In genomic region chr4:77083165-77083564, GRCm38 (mm10) we compare ENCODE assay signal across 8 mouse cellular contexts.
DNase-seq lines count a peak whose midpoint lies in the region; ATAC-seq and TF ChIP-seq lines count a peak whose summit lies in the region.

No protein-coding gene starts in this region.

- no peak overlapping the region for H3K9ac ChIP-seq in midbrain, postnatal 0 days (replicated peaks; ENCODE audit: low read length, poor library complexity, severe bottlenecking)

- no peaks in the 10 kb centered on the region for H3K9me3 ChIP-seq in E14TG2a.4 (ENCODE audit: low read length)
- no peaks in the 10 kb centered on the region for H3K9me3 ChIP-seq in midbrain, postnatal 0 days (ENCODE audit: low read length)

- no peak overlapping the region for H3K4me3 ChIP-seq in E14TG2a.4 (replicated peaks; ENCODE audit: low read length)
- no peak overlapping the region for H3K4me3 ChIP-seq in cerebellum, adult 2 months (replicated peaks; ENCODE audit: insufficient read depth, low read depth, low read length)
- no peak overlapping the region for H3K4me3 ChIP-seq in midbrain, postnatal 0 days (ENCODE audit: low read depth, low read length)

- WGBS in cerebellum, adult 2 months = 56% methylated on average over 3 of the region's 3 CpGs
- WGBS in midbrain, postnatal 0 days = 63% methylated on average over 3 of the region's 3 CpGs

- no peak overlapping the region for H3K27ac ChIP-seq in cerebellum, adult 2 months (ENCODE audit: insufficient read depth, low read length)
- H3K27ac ChIP-seq in midbrain, postnatal 0 days (ENCODE audit: low read depth, low read length) = no peak overlapping the region

- no peak for TF ChIP-seq POLR2A in cerebellum, adult 2 months (IDR thresholded peaks at IDR 0.05; ENCODE audit: borderline replicate concordance, insufficient read depth, low read length)

- TF ChIP-seq CTCF in E14TG2a.4 (conservative IDR thresholded peaks at IDR 0.05; ENCODE audit: low read length) = peak; percentile 37
- TF ChIP-seq CTCF in cerebellum, adult 2 months (IDR thresholded peaks at IDR 0.05; ENCODE audit: borderline replicate concordance, insufficient read depth, low read depth, low read length) = peak; percentile 32; the same call in 1 of the 2 replicates
- peak; percentile 58 for TF ChIP-seq CTCF in midbrain, postnatal 0 days (IDR thresholded peaks at IDR 0.05)

- no peak overlapping the region for H3K4me2 ChIP-seq in midbrain, postnatal 0 days (ENCODE audit: low read depth, low read length, poor library complexity, severe bottlenecking)

- H3K4me1 ChIP-seq in E14TG2a.4 (replicated peaks; ENCODE audit: low read depth, low read length) = no peaks in the 10 kb centered on the region
- H3K4me1 ChIP-seq in cerebellum, adult 2 months (ENCODE audit: control insufficient read depth, insufficient read depth, low read length) = no peaks in the 10 kb centered on the region
- H3K4me1 ChIP-seq in midbrain, postnatal 0 days (ENCODE audit: insufficient read depth, low read length) = no peaks in the 10 kb centered on the region

- intact Hi-C loops in gastrocnemius, postnatal 14 days (cut with DNase I; ENCODE audit: low total_unique reads) = no loop called here

- no peaks in the 10 kb centered on the region for H3K27me3 ChIP-seq in E14TG2a.4 (ENCODE audit: insufficient read depth, low read length)
- no peaks in the 10 kb centered on the region for H3K27me3 ChIP-seq in cerebellum, adult 2 months (ENCODE audit: control insufficient read depth, insufficient read depth, low read length)
- no peaks in the 10 kb centered on the region for H3K27me3 ChIP-seq in midbrain, postnatal 0 days (ENCODE audit: insufficient read depth, low read length)

- DNase-seq in gastrocnemius, postnatal 14 days = peak; percentile 10
- no peak for DNase-seq in gastrocnemius, adult 8-10 months (ENCODE audit: low spot score in 2 of 2)
- peak; percentile 15 to 27 for DNase-seq in cerebellum, adult 2 months
- DNase-seq in frontal cortex, postnatal 36 days (ENCODE audit: low spot score in 2 of 2) = peak; percentile 25 to 65
- DNase-seq in layer of hippocampus, postnatal 10 days (ENCODE audit: low spot score in 2 of 2) = peak; percentile 33 to 52
- peak; percentile 22 for DNase-seq in midbrain, postnatal 0 days (ENCODE audit: low spot score)
- no peak for DNase-seq in thymus, postnatal 14 days

- no peak for ATAC-seq in midbrain, postnatal 0 days (ENCODE audit: low FRiP score)

- no peaks in the 10 kb centered on the region for H3K36me3 ChIP-seq in E14TG2a.4 (ENCODE audit: insufficient read depth, low read length)
- no peaks in the 10 kb centered on the region for H3K36me3 ChIP-seq in midbrain, postnatal 0 days (ENCODE audit: insufficient read depth, low read length)

Comparison
In these comparisons a context has a peak if more than half of its experiments do, and no peak if none do; other contexts are left out.
1. DNase-seq: peak in gastrocnemius, postnatal 14 days (single experiment), cerebellum, adult 2 months (2 of 2), frontal cortex, postnatal 36 days (2 of 2), layer of hippocampus, postnatal 10 days (2 of 2) and midbrain, postnatal 0 days (single experiment); none in gastrocnemius, adult 8-10 months (0 of 2) and thymus, postnatal 14 days (single experiment).
2. Peak in every context shown above with its lines, with median percentiles within 50 percentile points of each other: CTCF ChIP-seq.